Mouse (Mus musculus) embryonic facial prominence, embryonic 14.5 days (tissue): ENCODE measurements around the gene Ascc2. TPM values are rescaled to one million over a fixed set of nuclear protein-coding genes. Genes with fewer than 3 reads are reported as not detected.
A peak's percentile ranks its signal among the peaks of the same experiment; 100 is the strongest.

Source experiments
- ATAC-seq: fragments of 200-750 bp; cut with Nextera tagmentation; 2 replicates; pipeline ENCODE4 v1.8.0; 2017; ENCODE audit warnings: low read depth, moderate number of reproducible peaks, moderate TSS enrichment
- DNase-seq: peaks from one replicate; pipeline ENCODE4 v3.0.0-alpha.2; 2015; ENCODE audit warnings: low spot score
- H3K27ac ChIP-seq: fragments of 300-500 bp; sonication (generic); replicated peaks from 2 replicates; pipeline ENCODE4 v1.5.1; 2014; ENCODE audit warnings: low read depth, mild to moderate bottlenecking, low read length, moderate library complexity
- H3K27me3 ChIP-seq: fragments of 300-500 bp; sonication (generic); replicated peaks from 2 replicates; pipeline ENCODE4 v1.6.1; 2014; ENCODE audit warnings: low read length; ENCODE audit not compliant: control insufficient read depth, insufficient read depth
- H3K36me3 ChIP-seq: fragments of 300-500 bp; sonication (generic); 2 replicates; pipeline ENCODE4 v1.6.1; 2014; ENCODE audit warnings: low read length, mixed read lengths; ENCODE audit not compliant: control insufficient read depth, insufficient read depth
- H3K4me1 ChIP-seq: fragments of 300-500 bp; sonication (generic); 2 replicates; pipeline ENCODE4 v1.6.1; 2014; ENCODE audit warnings: antibody characterized with exemption, low read length; ENCODE audit not compliant: control insufficient read depth, insufficient read depth
- H3K4me2 ChIP-seq: fragments of 300-500 bp; sonication (generic); 2 replicates; pipeline ENCODE4 v1.6.1; 2014; ENCODE audit warnings: low read depth, mild to moderate bottlenecking, low read length, moderate library complexity, mixed read lengths
- H3K4me3 ChIP-seq: fragments of 300-500 bp; sonication (generic); 2 replicates; pipeline ENCODE4 v1.5.1; 2014; ENCODE audit warnings: low read depth, mild to moderate bottlenecking, low read length
- H3K9ac ChIP-seq: fragments of 300-500 bp; sonication (generic); 2 replicates; pipeline ENCODE4 v1.6.1; 2014; ENCODE audit warnings: low read depth, mild to moderate bottlenecking, low read length, moderate library complexity, mixed read lengths
- H3K9me3 ChIP-seq: fragments of 300-500 bp; sonication (generic); 2 replicates; pipeline ENCODE4 v1.6.1; 2016; ENCODE audit warnings: low read length; ENCODE audit not compliant: control insufficient read depth
- WGBS: fragments of 180-500 bp; shearing (Covaris S2); extraction: QIAGEN DNeasy Blood & Tissue Kit; methylation state at CpG from one replicate; pipeline ENCODE4 v1.1.7; 2014; 5-methylcytosine and 5-hydroxymethylcytosine counted together
- polyA plus RNA-seq: library from polyadenylated mRNA; unstranded; fragments of >200 nt; fragmentation: Nextera tagmentation; extraction: Ambion mirVana; gene quantifications from 2 replicates; pipeline ENCODE4 v1.2.1, GENCODE M21; 2014

The Ascc2 gene
- polyA plus RNA-seq, 1 experiment from 2014 or later, result 27.8 TPM

GRCm38 (mm10) chr11:4671736-4672135 is 34.2 kb downstream of the Ascc2 start:
- H3K4me3 ChIP-seq, result no peak overlapping the region
- no peaks in the 10 kb centered on the region for H3K27me3 ChIP-seq
- no peak overlapping the region for H3K9ac ChIP-seq
- H3K4me2 ChIP-seq, result no peak overlapping the region
- peaks cover 45% of the 10 kb centered on the region for H3K36me3 ChIP-seq
- H3K27ac ChIP-seq, result no peak overlapping the region
- whole genome bisulfite sequencing, result 93% methylated on average over 4 of the region's 4 CpGs
- no peaks in the 10 kb centered on the region for H3K4me1 ChIP-seq
- ATAC-seq (no peak), DNase-seq (no peak)
- no peaks in the 10 kb centered on the region for H3K9me3 ChIP-seq

GRCm38 (mm10) chr11:4674593-4674992 is 37.0 kb downstream of the Ascc2 start:
- Histone ChIP-seq H3K4me1 (peaks cover 15% of the 10 kb centered on the region), H3K4me2 (no peak overlapping the region), H3K36me3 (peaks cover 48% of the 10 kb centered on the region), H3K9ac (no peak overlapping the region), H3K27ac (no peak overlapping the region), H3K4me3 (no peak overlapping the region), H3K9me3 (no peaks in the 10 kb centered on the region), H3K27me3 (no peaks in the 10 kb centered on the region)
- ATAC-seq (no peak), DNase-seq (no peak)
- 90% methylated on average over 1 of the region's 1 CpGs for WGBS

GRCm38 (mm10) chr11:4675126-4675562 is 37.6 kb downstream of the Ascc2 start:
- Histone ChIP-seq H3K27ac (no peak overlapping the region), H3K9me3 (no peaks in the 10 kb centered on the region), H3K4me1 (peaks cover 21% of the 10 kb centered on the region), H3K4me3 (no peak overlapping the region), H3K36me3 (peaks cover 53% of the 10 kb centered on the region), H3K27me3 (no peaks in the 10 kb centered on the region), H3K4me2 (no peak overlapping the region), H3K9ac (no peak overlapping the region)
- ATAC-seq, result no peak
- 84% methylated on average over 6 of the region's 6 CpGs for WGBS
- DNase-seq, result no peak

- Histone ChIP-seq H3K27ac (no peak overlapping the region), H3K9me3 (no peaks in the 10 kb centered on the region), H3K27me3 (no peaks in the 10 kb centered on the region), H3K36me3 (peaks cover 57% of the 10 kb centered on the region), H3K9ac (no peak overlapping the region), H3K4me3 (no peak overlapping the region), H3K4me1 (peaks cover 22% of the 10 kb centered on the region), H3K4me2 (no peak overlapping the region)
- ATAC-seq (no peak), DNase-seq (no peak)
- WGBS, result 91% methylated on average over 6 of the region's 6 CpGs
Measured at GRCm38 (mm10) chr11:4675693-4676092, 38.1 kb downstream of the Ascc2 start.

GRCm38 (mm10) chr11:4677250-4677872 is 39.8 kb downstream of the Ascc2 start:
- Histone ChIP-seq H3K36me3 (peaks cover 72% of the 10 kb centered on the region), H3K9me3 (no peaks in the 10 kb centered on the region), H3K4me3 (no peak overlapping the region), H3K4me1 (peaks cover 22% of the 10 kb centered on the region), H3K4me2 (no peak overlapping the region), H3K9ac (no peak overlapping the region), H3K27me3 (no peaks in the 10 kb centered on the region), H3K27ac (no peak overlapping the region)
- ATAC-seq (no peak), DNase-seq (no peak)
- WGBS, result 95% methylated on average over 6 of the region's 7 CpGs

GRCm38 (mm10) chr11:4678700-4679440 is 41.3 kb downstream of the Ascc2 start:
- peak overlapping the region; percentile 72 for H3K27ac ChIP-seq

GRCm38 (mm10) chr11:4679441-4679832 is 41.9 kb downstream of the Ascc2 start:
- Histone ChIP-seq H3K4me2 (no peak overlapping the region), H3K36me3 (peaks cover 64% of the 10 kb centered on the region), H3K4me3 (no peak overlapping the region), H3K27ac (peak overlapping the region; percentile 72), H3K9me3 (no peaks in the 10 kb centered on the region), H3K27me3 (no peaks in the 10 kb centered on the region), H3K4me1 (peaks cover 22% of the 10 kb centered on the region), H3K9ac (no peak overlapping the region)
- no peak for ATAC-seq
- DNase-seq, result no peak
- WGBS, result 84% methylated on average over 12 of the region's 12 CpGs

More at GRCm38 (mm10) chr11:4678700-4679440, 41.3 kb downstream of the Ascc2 start:
- no peak overlapping the region for H3K9ac ChIP-seq
- no peak overlapping the region for H3K4me3 ChIP-seq
- peaks cover 70% of the 10 kb centered on the region for H3K36me3 ChIP-seq
- peaks cover 22% of the 10 kb centered on the region for H3K4me1 ChIP-seq
- H3K4me2 ChIP-seq, result no peak overlapping the region
- peak; percentile 79 for DNase-seq
- no peaks in the 10 kb centered on the region for H3K27me3 ChIP-seq
- ATAC-seq, result peak; percentile 82
- WGBS, result 62% methylated on average over 13 of the region's 13 CpGs
- H3K9me3 ChIP-seq, result no peaks in the 10 kb centered on the region

GRCm38 (mm10) chr11:4680126-4680525 is 42.6 kb downstream of the Ascc2 start:
- Histone ChIP-seq H3K9me3 (no peaks in the 10 kb centered on the region), H3K4me2 (no peak overlapping the region), H3K4me3 (no peak overlapping the region), H3K36me3 (peaks cover 61% of the 10 kb centered on the region), H3K27me3 (no peaks in the 10 kb centered on the region), H3K9ac (no peak overlapping the region), H3K4me1 (peaks cover 22% of the 10 kb centered on the region), H3K27ac (peak overlapping the region; percentile 72; the same call in 1 of the 2 replicates)
- WGBS, result 40% methylated on average over 3 of the region's 3 CpGs
- DNase-seq (no peak), ATAC-seq (no peak)
